Mouse (Mus musculus): ENCODE measurements around the gene Mpp4. TPM values are rescaled to one million over a fixed set of nuclear protein-coding genes. Genes with fewer than 3 reads are reported as not detected.

Mpp4 gene
- polyA plus RNA-seq (2015; fragmentation: Nextera tagmentation; extraction: Ambion mirVana), result 0.32 and 0.60 TPM in 2 replicates

DNA sequence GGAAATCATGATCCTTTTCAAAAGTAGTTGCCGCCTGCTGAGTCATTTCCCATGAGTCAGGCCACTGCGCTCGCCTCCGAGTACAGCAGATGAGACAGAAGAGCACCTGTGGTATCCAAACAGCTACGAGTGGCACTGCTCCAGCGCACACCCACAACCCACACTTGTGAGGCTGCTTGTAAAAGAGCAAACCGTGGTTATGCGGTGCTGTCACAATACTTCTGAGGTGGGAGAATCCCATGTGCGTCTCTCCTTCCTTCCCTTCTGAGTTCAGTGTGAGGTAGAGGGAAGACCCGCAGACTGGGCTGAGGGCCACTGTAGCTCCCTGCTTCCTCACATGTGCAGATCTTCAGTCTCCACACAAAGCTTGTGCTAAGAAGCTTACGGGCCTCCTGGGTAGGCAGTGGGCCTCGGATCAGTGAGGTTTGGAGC, at the start of gene Mpp4:
TSS of gene Mpp4 (minus strand) at position 360 of the 432 bp plus-strand sequence.

GRCm38 (mm10) chr1:59119720-59120457, 43.3 kb downstream of the Mpp4 start, which contains the start of gene Tmem237:
Gene Tmem237, minus strand, starts transcription at chr1:59120408.

DNA sequence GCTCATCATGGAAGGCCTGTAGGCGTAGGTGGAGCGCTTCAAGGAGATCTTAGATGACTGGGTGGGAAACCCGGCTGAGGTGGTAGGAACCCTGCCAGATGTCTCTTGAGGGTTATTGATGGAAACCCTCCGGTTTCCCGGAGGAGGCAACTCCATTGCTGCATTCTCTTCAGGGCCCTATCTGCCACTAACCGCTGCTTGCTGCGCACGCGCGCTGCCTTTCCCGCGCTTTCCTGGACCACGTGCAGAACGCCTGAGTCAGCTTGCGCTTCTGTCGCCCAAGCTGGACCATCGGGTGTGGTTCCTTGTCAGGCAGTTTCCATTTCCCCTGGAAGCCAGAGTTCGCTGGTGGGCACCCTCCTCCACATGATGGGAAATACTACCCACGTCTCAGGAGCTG, 68.5 kb downstream of the Mpp4 start, which contains the start of gene C2cd6:
TSS of gene C2cd6 (minus strand) at position 196 of the 400 bp plus-strand sequence.

Other genes with a start within 250 kb of the Mpp4 start
- gene Trak2, start 190.0 kb downstream of the Mpp4 start, polyA plus RNA-seq (2015; fragmentation: Nextera tagmentation; extraction: Ambion mirVana), result 9.9 and 11.3 TPM in 2 replicates
- 44.8 and 48.1 TPM in 2 replicates for gene Stradb, start 189.9 kb downstream of the Mpp4 start, polyA plus RNA-seq (2015; fragmentation: Nextera tagmentation; extraction: Ambion mirVana)
- not detected in 2 replicates for gene C2cd6, start 68.5 kb downstream of the Mpp4 start, polyA plus RNA-seq (2015; fragmentation: Nextera tagmentation; extraction: Ambion mirVana)
- gene Tmem237, start 43.0 kb downstream of the Mpp4 start, polyA plus RNA-seq (2015; fragmentation: Nextera tagmentation; extraction: Ambion mirVana), result 11.1 and 13.1 TPM in 2 replicates
- gene Als2, start 73.8 kb upstream of the Mpp4 start, polyA plus RNA-seq (2015; fragmentation: Nextera tagmentation; extraction: Ambion mirVana), result 5.4 and 5.6 TPM in 2 replicates
- gene Cdk15, start 93.5 kb upstream of the Mpp4 start, polyA plus RNA-seq (2015; fragmentation: Nextera tagmentation; extraction: Ambion mirVana), result 0.69 and 1.3 TPM in 2 replicates